Mouse (Mus musculus): ENCODE results near the gene Plcg2.

Gene Plcg2

GRCm38 (mm10) chr8:117561735-117562361, 63.8 kb downstream of the Plcg2 start:
- TF ChIP-seq GATA4 (IDR thresholded peaks at IDR 0.05; ENCODE audit: insufficient replicate concordance, low read length), result no peak

GRCm38 (mm10) chr8:117562445-117563014, 64.4 kb downstream of the Plcg2 start:
- TF ChIP-seq GATA4 (IDR thresholded peaks at IDR 0.05; ENCODE audit: insufficient replicate concordance, low read length), result no peak

GRCm38 (mm10) chr8:117569409-117569808, 71.3 kb downstream of the Plcg2 start:
- no peak for TF ChIP-seq GATA4 (IDR thresholded peaks at IDR 0.05; ENCODE audit: insufficient replicate concordance, low read length)

GRCm38 (mm10) chr8:117576291-117576785, 78.2 kb downstream of the Plcg2 start:
- TF ChIP-seq GATA4 (IDR thresholded peaks at IDR 0.05; ENCODE audit: insufficient replicate concordance, low read length), result no peak

- no peak for TF ChIP-seq GATA4 (IDR thresholded peaks at IDR 0.05; ENCODE audit: insufficient replicate concordance, low read length)
Measured at GRCm38 (mm10) chr8:117577059-117577458, 79.0 kb downstream of the Plcg2 start.

- TF ChIP-seq GATA4 (IDR thresholded peaks at IDR 0.05; ENCODE audit: insufficient replicate concordance, low read length), result no peak
Measured at GRCm38 (mm10) chr8:117577883-117578282, 79.8 kb downstream of the Plcg2 start.

- no peak for TF ChIP-seq GATA4 (IDR thresholded peaks at IDR 0.05; ENCODE audit: insufficient replicate concordance, low read length)
Measured at GRCm38 (mm10) chr8:117578856-117579255, 80.8 kb downstream of the Plcg2 start.

- no peak for TF ChIP-seq GATA4 (IDR thresholded peaks at IDR 0.05; ENCODE audit: insufficient replicate concordance, low read length)
Measured at GRCm38 (mm10) chr8:117593862-117594261, 95.8 kb downstream of the Plcg2 start.

- no peak for TF ChIP-seq GATA4 (IDR thresholded peaks at IDR 0.05; ENCODE audit: insufficient replicate concordance, low read length)
Measured at GRCm38 (mm10) chr8:117595001-117595400, 96.9 kb downstream of the Plcg2 start.

GRCm38 (mm10) chr8:117596777-117597176, 98.7 kb downstream of the Plcg2 start:
- no peak for TF ChIP-seq GATA4 (IDR thresholded peaks at IDR 0.05; ENCODE audit: insufficient replicate concordance, low read length)

GRCm38 (mm10) chr8:117600839-117601238, 102.7 kb downstream of the Plcg2 start:
- no peak for TF ChIP-seq GATA4 (IDR thresholded peaks at IDR 0.05; ENCODE audit: insufficient replicate concordance, low read length)

GRCm38 (mm10) chr8:117604101-117604500, 106.0 kb downstream of the Plcg2 start:
- no peak for TF ChIP-seq GATA4 (IDR thresholded peaks at IDR 0.05; ENCODE audit: insufficient replicate concordance, low read length)

- no peak for TF ChIP-seq GATA4 (IDR thresholded peaks at IDR 0.05; ENCODE audit: insufficient replicate concordance, low read length)
Measured at GRCm38 (mm10) chr8:117604671-117605070, 106.6 kb downstream of the Plcg2 start.

- TF ChIP-seq GATA4 (IDR thresholded peaks at IDR 0.05; ENCODE audit: insufficient replicate concordance, low read length), result no peak
Measured at GRCm38 (mm10) chr8:117605201-117605600, 107.1 kb downstream of the Plcg2 start.

- no peak for TF ChIP-seq GATA4 (IDR thresholded peaks at IDR 0.05; ENCODE audit: insufficient replicate concordance, low read length)
Measured at GRCm38 (mm10) chr8:117610506-117610905, 112.4 kb downstream of the Plcg2 start.

GRCm38 (mm10) chr8:117612861-117613260, 114.8 kb downstream of the Plcg2 start:
- TF ChIP-seq GATA4 (IDR thresholded peaks at IDR 0.05; ENCODE audit: insufficient replicate concordance, low read length), result no peak

Data from liver, adult (tissue).